Mouse (Mus musculus): ENCODE results near the gene Sox4.
A peak's percentile ranks its signal among the peaks of the same experiment; 100 is the strongest.

DNA sequence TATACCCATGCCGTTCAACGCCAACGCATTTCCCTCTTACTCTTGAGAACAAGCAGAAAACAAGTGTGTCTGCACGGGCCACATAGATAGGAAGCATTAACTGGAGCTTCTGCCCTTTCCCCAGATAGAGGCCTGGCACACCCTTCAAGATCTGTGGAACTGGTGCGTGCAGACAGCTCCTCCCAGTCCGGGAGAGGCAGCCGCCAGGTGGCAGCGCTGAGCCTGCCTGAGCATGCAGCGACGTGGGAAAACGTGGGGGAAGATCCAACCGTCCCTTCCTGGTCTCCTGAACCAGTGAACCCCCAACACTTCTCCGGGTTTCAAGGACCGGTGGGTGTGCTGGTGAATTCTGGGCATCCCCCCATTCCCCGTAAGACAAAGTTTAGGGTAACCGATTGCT is 4.3 kb upstream of the Sox4 start:
- TF ChIP-seq TCF12 (IDR thresholded peaks at IDR 0.05; ENCODE audit: insufficient read depth, poor library complexity, severe bottlenecking), result no peak
- peak; percentile 49 for TF ChIP-seq POLR2AphosphoS2 (IDR thresholded peaks at IDR 0.05; ENCODE audit: insufficient read length, low read depth)
- TF ChIP-seq MAX (IDR thresholded peaks at IDR 0.05; ENCODE audit: low read depth), result peak; percentile 74
- no peak for TF ChIP-seq USF1 (IDR thresholded peaks at IDR 0.05; ENCODE audit: low read depth)
- TF ChIP-seq MYOG (IDR thresholded peaks at IDR 0.05; ENCODE audit: control insufficient read depth in 1 of 3, insufficient read depth in 1 of 3, insufficient read length in 2 of 3, low read depth in 2 of 3), result peak in 1 of 3 experiments; percentile 56
- peak; percentile 35 for TF ChIP-seq POLR2A (IDR thresholded peaks at IDR 0.05; ENCODE audit: insufficient read length, low read depth)
- TF ChIP-seq E2F4 (IDR thresholded peaks at IDR 0.05; ENCODE audit: insufficient read depth), result no peak
